Mouse (Mus musculus) C2C12 (cell line): Measurements from ENCODE around the gene Skp2.

ENCODE experiments used
- CTCF ChIP-seq: IDR thresholded peaks from one replicate; pipeline ENCODE4 v1.5.1; 2011; ENCODE audit not compliant: control insufficient read depth, insufficient read depth, insufficient read length
- MAX ChIP-seq: IDR thresholded peaks from one replicate; pipeline ENCODE4 v1.6.1; 2011; ENCODE audit warnings: mild to moderate bottlenecking, control low read depth
- MYOG ChIP-seq: IDR thresholded peaks from one replicate; pipeline ENCODE4 v1.6.1; 2011; ENCODE audit not compliant: control insufficient read depth, insufficient read length; ENCODE audit errors: extremely low read depth
- USF1 ChIP-seq: IDR thresholded peaks from one replicate; pipeline ENCODE4 v1.6.1; 2011; ENCODE audit warnings: low read depth, mild to moderate bottlenecking, control low read depth, moderate library complexity

DNA sequence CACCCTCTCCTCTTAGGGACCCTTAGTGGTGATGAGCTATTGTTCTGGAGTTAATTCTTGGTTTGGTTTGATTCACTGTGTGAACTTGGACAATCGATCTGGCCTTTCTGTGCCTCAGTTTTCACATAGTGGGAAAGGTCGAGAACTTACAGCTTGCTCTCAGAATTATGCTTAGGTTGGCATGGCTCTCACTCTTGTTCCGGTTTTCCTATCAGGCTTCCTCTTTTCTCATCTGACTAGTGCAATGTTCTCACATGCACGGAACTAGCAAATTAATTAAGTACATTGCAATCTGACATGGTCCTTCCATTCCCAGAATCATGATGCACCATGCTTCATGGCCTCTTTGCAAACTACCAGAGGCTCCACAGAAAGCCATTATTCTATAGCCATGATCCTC lies 32.2 kb downstream of the Skp2 start:
- TF ChIP-seq CTCF = no peak
- TF ChIP-seq USF1 = no peak
- TF ChIP-seq MYOG = no peak
- no peak for TF ChIP-seq MAX
